Mouse (Mus musculus): ENCODE measurements around the gene Rasa4. TPM values are rescaled to one million over a fixed set of nuclear protein-coding genes. Genes with fewer than 3 reads are reported as not detected.
"Not testable (repeated sequence)": the region's sequence is repeated elsewhere in the genome, so short reads cannot be mapped to it uniquely, and the experiment has no call there.

The Rasa4 gene
- polyA plus RNA-seq, 2 experiments from 2014 or later = 1.8 to 2.2 TPM

DNA sequence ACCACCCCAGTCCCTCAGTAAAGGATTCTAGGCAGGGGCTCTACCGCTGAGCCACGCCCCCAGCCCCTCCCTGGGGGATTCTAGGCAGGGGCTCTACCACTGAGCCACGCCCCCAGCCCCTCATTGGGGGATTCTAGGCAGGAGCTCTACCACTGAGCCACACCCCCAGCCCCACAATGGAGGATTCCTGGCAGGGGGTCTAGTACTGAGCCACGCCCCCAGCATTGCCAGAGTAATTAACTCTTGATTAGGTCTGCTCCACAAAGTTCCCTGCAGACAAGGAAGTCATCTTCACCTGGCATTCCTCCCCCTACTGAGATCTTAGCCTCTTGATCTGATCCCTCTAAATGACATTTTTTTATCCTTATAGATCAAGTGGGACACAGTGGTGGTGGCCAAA is 29.8 kb downstream of the Rasa4 start:
- ATAC-seq = not testable (repeated sequence)

DNA sequence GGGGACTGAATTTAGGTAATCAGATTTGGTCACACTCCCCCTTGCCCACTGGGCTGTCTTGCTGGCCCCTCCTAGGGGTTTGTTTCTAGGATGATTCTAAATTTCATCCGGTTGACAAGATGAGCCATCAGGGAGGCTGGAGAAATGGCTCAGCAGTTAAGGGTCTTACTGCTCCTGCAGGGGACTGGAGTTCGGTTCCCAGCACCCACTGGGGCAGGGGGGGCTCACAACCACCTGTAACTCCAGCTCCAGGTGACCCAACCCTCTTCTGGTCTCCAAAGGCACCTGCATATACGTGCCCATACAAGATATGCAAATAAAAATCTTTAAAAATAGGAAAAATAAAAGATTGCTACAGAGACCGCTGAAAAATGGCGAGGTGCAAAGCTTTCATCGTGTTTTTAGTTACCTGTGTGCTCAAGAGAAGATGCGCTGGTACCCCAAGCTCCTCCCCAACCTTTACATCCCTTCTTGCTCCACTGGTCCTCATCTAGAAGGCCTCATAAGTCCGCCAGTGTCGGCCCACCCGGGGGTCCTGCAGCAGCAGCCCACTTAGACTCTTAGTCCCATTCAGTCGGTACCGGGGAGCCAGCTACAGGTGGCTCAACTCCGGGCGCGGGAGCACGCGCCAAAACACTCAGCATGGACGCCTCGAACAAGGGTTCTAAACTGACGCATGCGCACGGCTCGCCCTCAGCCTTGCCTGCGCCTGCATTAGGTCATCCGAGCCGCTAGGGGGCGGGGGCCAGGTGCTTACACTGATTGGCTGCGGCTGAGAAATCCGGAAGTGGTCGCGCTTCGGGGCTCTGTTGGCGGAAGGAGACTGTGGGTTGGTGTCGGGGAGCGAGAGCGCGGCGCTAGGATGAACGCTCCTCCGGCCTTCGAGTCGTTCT is 32.4 kb downstream of the Rasa4 start, which contains the start of gene Polr2j:
TSS of gene Polr2j (plus strand) at position 741 of the 893 bp plus-strand sequence.
- ATAC-seq = peak; percentile 98

DNA sequence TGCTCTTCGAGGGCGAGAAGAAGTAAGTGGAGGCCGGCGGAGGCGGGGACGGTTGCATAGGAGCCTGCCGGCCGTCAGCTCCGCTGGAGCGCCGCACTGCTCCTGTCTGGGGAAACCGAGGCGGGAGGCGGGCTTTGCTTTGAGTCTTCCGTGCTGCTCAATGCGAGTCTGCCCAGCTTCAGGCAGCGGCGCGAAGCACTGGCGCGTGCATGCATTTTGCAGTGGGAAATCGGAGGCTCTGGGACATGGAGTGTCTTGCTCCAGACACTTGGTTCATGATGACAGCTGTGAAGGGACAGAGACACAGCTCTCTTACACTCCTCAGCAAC is 33.0 kb downstream of the Rasa4 start:
- peak; percentile 45 for ATAC-seq

DNA sequence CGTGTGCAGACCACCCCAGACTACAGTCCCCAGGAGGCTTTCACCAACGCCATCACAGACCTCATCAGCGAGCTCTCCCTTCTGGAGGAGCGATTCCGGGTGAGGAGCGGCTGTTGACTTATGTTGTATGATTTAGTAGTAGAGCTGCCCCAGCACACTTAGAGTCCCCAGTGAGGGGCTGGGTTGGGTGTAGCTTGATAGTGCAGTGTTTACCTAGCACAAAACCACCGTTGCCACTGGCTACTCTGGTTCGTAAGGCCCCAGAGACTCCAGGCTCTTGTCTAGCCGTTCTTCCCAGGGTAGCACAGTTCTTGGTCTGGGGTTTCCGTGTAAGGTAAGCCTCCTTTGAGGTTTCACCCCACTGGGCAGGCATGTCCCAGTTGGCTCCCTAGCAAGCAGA is 38.4 kb downstream of the Rasa4 start:
- ATAC-seq = no peak

DNA sequence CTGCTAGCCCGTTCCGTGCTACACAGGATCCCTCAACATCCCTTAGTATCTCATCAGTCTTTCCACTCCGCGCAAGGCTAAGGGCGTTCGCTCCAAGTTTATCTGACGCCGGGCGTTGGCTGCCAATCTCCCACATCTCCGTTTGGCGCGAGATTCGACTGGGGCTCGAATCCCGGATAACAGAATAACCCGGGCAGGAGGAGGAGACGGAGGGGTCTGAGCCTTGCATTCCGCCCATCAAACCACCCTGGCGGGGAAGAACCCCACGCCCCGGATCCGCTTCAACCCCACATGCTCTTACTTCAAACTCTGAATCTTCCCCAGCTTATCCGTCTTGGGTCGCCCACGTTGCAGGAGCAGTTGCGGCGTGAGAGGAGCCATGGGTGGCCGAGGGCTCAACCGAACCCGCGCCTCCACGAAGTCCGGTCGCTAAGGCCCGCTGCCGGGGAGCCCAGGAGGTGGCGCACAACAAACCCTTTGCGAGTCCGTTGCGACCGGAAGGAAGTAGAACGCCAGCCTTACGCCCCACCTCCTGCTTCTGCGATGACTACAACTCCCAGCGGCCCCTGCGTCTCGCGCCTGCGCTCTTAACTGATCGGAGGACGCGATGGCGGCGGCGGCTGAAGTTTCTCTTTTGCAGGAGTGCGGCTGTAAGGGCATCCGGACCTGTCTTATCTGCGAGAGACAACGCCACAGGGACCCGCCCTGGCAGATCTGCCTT is 52.0 kb downstream of the Rasa4 start, which contains the start of the genes Lrwd1 and Alkbh4:
TSS of gene Lrwd1 (minus strand) at position 504 of the 721 bp plus-strand sequence.
TSS of gene Alkbh4 (plus strand) at position 576 of the 721 bp plus-strand sequence.
- ATAC-seq = peak; percentile 93

DNA sequence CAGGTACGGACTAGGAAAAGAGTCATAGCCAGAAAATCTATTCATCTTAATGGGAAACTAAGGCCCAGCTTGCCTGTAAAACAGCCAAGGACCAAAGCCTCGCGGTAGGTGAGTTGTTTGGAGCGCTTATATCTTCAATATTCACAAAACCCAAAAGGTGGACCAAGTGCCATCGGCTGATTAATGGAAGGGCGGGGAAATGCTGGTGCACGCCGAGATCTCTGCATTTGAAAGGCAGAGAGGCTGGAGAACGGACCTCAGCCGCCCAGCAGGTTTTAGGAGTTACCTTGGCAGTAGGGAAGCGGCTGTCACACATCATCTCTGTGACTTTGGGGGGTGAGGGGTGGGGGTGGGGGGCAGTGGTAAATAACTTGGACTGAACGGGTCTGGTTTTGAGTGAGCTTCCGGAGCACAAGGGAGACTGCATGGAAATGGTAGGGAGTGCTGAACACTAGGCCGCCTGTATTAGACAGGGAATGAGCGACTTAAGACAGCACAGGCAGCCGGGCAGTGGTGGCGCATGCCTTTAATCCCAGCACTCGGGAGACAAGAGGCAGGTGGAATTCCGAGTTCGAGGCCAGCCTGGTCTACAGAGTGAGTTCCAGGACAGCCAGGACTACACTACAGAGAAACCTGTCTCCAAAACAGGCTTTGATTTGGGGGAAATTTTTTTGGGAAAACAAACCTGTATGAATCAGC is 52.7 kb downstream of the Rasa4 start:
- ATAC-seq = no peak

DNA sequence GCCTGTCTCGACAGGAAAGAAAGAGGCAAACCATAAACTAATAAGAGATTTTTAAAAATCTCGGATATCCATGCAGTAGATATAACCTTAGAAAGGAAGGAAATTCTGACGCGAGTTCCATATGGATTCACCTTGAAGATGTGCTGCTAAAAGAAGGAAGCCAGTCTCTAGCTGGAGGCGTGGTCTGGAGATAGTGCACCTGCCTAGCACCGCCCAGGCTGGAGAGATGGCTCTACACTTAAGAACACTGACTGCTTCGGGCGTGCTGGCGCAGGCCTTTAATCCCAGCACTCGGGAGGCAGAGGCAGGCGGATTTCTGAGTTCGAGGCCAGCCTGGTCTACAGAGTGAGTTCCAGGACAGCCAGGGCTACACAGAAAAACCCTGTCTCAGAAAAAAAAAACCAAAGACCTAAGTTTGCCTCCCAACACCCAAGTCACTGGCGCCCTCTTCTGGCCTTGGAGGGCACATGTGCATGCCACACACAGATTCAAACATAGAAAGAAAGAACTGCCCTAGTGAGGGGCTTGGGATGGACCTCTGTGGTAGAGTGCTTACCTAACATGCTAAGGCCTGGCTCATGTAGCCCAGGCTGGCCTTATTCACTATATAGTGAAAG is 54.0 kb downstream of the Rasa4 start:
- no peak for ATAC-seq

DNA sequence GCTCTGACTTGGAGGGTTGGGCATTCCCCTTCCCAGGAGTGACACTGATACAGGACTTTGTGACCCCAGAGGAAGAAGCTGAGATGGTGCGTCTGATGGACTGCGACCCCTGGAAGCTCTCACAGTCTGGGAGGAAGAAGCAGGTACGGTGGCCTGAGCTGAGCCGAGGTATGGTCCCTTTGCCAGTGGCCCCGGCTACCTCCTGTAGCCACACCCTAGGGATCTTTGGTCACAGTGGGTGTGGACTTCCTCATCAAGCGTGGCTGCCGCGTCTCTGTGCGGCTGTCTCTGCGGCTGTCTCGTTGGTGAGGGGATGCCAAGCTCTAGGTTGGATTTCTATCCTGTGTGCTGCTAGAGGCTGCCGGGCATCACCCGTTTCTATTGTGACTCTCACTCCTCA is 55.7 kb downstream of the Rasa4 start:
- no peak for ATAC-seq

DNA sequence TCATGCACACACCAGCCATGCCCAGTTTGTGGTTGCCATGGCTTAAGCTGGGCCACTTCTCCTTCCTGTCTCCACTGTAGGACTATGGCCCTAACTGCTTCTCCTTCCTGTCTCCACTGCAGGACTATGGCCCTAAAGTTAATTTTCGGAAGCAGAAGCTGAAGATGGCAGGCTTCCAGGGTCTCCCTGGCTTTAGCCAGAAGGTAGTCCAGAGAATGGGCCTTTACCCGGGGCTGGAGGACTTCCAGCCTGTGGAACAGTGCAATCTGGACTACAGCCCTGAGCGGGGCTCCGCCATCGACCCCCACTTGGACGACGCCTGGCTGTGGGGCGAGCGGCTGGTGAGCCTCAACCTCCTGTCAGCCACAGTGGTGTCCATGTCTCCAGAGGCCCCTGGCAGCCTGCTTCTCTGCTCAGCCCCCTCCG is 56.4 kb downstream of the Rasa4 start:
- no peak for ATAC-seq

DNA sequence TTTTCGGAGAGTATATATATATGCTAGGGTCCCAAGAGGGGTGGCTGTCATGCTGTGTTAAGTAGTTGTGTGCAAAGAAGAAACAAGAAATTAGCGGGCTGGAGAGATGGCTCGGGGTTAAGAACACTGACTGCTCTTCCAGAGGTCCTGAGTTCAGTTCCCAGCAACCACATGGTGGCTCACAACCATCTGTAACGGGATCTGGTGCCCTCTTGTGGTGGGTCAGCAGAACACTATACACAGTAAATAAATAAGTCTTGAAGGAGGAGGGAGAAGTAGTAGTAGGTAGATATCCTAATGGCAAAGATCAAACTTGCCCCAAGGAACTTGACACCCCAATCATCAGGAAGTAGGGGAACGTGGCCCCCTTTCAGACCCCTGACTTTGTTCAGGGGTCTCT is 59.0 kb downstream of the Rasa4 start:
- no peak for ATAC-seq

DNA sequence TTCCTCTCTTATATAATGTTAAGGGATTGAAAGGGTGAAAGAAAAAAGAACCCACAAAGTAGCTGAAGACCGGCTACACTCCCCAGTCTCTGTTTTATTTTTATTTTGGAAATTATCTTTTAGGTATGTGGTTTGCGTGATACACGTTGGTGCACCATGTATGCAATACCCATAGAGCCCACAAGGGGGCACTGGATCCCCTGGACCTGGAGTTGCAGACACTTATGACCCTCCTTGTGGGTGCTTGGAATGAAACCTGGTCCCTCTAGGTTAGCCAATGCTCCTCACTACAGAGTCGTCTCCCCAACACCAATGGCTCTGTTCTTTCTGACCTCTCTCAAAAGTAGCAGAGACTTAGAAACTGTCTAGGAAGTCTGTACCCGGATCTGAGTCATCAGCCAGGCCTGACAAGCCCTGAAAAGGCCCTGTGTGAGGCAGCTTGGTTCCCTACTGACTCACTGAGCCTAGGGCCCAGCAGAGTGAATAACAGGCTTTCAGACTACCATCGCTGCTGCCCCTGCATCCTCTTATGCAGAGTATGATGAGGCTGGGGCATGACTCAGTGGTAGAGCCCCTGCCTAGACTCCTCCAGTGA is 59.5 kb downstream of the Rasa4 start:
- ATAC-seq = no peak

DNA sequence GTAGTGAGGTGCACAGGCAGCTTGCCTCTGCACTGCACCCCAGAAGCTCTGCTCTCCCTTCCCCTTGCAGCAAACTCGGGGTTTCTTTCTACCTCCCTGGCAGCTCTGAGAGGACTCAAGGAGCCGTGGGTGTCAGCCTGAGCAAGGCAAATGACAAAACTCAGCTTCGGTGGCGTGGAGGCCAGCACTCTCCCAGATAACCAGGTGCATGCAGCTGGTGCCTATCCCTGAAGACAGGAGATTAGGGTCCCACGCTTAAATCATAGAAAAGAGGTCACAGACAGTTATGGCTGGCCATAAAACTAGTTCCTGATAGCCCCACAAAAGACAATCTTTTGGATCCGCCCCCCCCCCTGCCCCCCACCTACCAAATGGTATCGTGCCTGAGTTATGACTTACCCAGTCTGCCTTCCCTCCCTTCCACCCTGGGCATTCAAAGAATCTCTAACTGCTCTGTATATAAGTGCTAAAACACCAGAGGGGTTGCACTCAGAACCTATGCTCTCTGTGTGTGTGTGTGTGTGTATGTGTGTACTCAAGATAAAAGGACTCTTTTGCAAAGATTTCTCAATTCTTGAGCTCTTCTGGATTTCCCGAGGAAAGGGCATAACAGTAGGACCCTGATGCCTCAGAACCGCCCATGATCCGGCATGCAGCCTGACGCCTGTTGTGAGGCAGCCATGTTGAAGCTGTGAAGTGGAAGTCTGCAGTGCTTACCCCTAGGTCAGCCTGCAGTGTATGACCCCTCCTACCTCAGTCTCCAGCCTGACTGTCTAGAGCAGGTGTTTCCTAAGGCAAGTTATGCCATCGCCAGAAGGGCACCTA is 61.1 kb downstream of the Rasa4 start:
- ATAC-seq = no peak

DNA sequence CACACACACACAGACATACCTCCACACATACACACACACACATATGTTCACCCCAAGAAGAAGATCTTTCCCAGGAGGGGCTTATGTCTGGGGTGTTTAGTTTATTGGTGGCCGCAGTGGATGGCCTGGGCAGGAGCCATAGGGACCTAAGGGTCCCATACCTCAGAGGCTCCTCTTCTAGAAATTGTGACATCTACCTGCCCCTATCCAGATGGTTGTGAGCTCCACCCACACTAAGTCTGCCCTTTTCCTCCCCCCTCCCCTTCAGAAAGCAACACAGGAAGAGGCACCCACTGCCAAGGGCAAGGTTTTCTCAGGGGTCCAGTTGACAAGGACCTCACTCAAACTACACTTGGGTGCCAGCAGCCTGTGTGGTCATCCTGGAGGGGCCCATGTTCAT is 63.2 kb downstream of the Rasa4 start:
- peak; percentile 67 for ATAC-seq

DNA sequence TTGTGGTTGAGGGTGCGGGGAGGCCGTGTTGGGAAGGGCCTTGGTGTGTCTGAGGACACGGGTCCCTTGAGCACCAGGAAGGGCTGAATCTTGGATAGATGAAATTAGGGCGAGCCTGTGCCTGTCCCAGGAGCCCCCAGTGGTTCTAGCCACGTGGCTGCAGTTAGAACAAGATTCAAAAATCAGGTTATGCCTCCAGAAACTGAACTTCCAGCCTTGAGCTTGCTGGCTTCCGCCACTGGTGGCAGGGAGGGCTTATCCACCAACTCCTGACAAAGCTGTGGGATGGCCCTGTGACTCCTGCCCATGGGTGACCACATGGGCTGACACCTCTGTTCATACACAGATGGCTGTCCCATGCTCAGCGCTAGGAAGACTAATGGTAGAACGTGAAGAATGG is 64.0 kb downstream of the Rasa4 start:
- ATAC-seq = no peak

DNA sequence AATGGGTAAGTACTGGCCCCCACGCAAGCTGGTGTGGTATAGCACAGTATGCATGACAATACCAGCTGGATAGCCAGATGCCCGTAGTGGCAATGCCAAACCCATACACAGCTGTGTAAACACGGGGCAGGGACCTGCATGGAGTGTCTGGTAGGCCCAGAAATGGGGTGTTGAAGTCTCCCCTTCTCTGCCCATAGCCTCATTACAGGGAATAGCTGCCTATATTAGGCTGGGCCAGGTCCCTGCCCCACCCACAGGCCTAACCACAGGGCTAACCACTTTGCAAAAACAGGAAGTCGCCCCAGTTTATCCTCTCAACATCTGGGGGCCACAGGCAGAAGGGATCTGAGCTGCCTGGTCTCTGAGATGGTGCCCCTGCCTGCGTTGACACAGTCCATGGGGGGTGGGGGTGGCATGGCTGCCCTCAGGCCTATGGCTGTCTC is 65.4 kb downstream of the Rasa4 start:
- ATAC-seq = peak; percentile 72

DNA sequence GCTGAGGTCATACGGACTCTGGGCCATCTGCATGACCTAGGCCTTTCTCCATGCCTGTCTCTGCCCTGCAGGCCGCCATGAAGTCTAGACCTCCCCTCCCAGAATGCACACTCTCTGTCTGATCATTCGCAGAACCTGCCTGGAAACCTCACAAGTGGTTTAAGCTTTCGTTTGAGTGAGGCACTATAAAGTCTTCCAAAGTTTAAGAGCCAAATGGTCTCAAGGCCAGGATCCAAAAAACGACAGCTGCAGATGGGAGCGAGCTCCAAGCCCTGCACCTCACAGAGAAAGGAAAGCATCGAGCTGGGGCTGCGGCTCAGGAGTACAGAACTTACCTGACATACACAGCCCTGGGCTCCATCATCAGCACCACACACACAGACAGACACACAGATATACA is 68.6 kb downstream of the Rasa4 start:
- no peak for ATAC-seq

DNA sequence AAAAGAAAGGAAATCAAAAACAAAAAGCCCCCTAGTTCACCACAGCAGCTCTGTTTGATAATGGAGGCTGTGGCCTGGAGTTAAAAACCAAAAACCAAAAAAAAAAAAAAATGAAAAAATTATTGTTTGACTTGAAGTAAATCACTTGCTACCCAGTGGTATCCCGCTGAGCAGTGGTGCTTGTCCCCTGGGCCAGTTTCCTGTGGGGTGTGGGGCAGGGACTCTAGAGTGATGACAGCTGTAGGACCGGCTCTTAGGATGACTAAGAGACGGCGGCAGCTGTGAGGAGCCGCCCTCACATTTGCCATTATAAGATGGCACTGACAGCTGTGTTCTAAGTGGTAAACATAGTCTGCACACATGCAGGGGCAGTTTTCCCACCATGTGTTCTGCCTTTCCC is 71.7 kb downstream of the Rasa4 start:
- no peak for ATAC-seq

DNA sequence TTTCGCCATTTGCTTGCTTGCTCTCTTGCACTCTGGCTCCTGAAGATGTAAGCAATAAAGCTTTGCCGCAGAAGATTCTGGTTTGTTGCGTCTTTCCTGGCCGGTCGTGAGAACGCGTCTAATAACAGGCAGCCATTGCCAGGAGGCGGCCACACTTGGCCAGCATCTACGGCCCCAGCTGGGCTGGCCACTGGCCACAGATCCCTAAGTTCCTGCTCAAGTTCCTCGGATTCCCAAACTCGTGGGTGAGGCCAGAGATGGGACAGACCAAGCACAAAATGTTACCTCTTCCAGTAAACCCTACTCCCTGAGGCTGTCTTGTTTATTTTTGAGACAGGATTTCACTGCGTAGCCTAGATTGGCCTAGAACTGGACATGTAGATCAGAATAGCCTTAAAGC is 76.4 kb downstream of the Rasa4 start:
- ATAC-seq = not testable (repeated sequence)
